Mouse (Mus musculus) G1E (cell line): Measurements from ENCODE around the gene Klhdc1. TPM values are rescaled to one million over a fixed set of nuclear protein-coding genes. Genes with fewer than 3 reads are reported as not detected.

ENCODE experiments used
- ATAC-seq: 2 replicates; pipeline ENCODE4 v1.8.0; 2016; ENCODE audit warnings: mild to moderate bottlenecking; ENCODE audit not compliant: insufficient number of reproducible peaks, poor library complexity, low FRiP score, severe bottlenecking; ENCODE audit errors: extremely low read depth
- DNase-seq: peaks from one replicate; pipeline ENCODE4 v3.0.0; 2012; ENCODE audit warnings: low spot score
- H3K27me3 ChIP-seq: 2 replicates; pipeline ENCODE4 v1.6.1; 2012; ENCODE audit warnings: mild to moderate bottlenecking, low read length, inconsistent platforms; ENCODE audit not compliant: insufficient read depth
- H3K36me3 ChIP-seq: replicated peaks from 2 replicates; pipeline ENCODE3; 2012; ENCODE audit warnings: mild to moderate bottlenecking, inconsistent platforms
- H3K4me1 ChIP-seq: 2 replicates; pipeline ENCODE4 v1.6.1; 2012; ENCODE audit warnings: low read depth, low read length, inconsistent platforms, mixed read lengths; ENCODE audit not compliant: insufficient read depth
- H3K4me3 ChIP-seq: 2 replicates; pipeline ENCODE4 v1.5.1; 2012; ENCODE audit warnings: low read depth, mild to moderate bottlenecking, inconsistent platforms, low read length, moderate library complexity, mixed read lengths
- H3K9me3 ChIP-seq: replicated peaks from 2 replicates; pipeline ENCODE4 v1.6.1; 2012; ENCODE audit warnings: inconsistent platforms
- CTCF ChIP-seq: IDR thresholded peaks from 2 replicates; pipeline ENCODE4 v1.5.1; 2012; ENCODE audit warnings: low read depth, low read length, inconsistent platforms, mixed read lengths
- GATA1 ChIP-seq: IDR thresholded peaks from 2 replicates; pipeline ENCODE4 v1.6.1; 2012; ENCODE audit warnings: borderline replicate concordance, low read length, inconsistent platforms, mixed read lengths
- GATA2 ChIP-seq: IDR thresholded peaks from 2 replicates; pipeline ENCODE4 v1.6.1; 2012; ENCODE audit warnings: low read depth, low read length, inconsistent platforms, borderline replicate concordance
- POLR2AphosphoS5 ChIP-seq: IDR thresholded peaks from 2 replicates; pipeline ENCODE4 v1.6.1; 2012; ENCODE audit warnings: low read depth, low read length, inconsistent platforms; ENCODE audit not compliant: insufficient replicate concordance
- TAL1 ChIP-seq: conservative IDR thresholded peaks from 2 replicates; pipeline ENCODE4 v1.6.1; 2012; ENCODE audit warnings: low read depth, low read length, inconsistent platforms, mixed read lengths
- polyA plus RNA-seq: library from polyadenylated mRNA; stranded (reverse); fragments of >175 nt; gene quantifications from 2 replicates; pipeline ENCODE4 v1.2.3, GENCODE M21; 2012
- total RNA-seq, 2 experiments: library from RNA; stranded (forward) in 1 of 2; stranded (reverse) in 1 of 2; fragments of 200-1000 nt in 1 of 2; fragments of >200 nt in 1 of 2; fragmentation: Nextera tagmentation in 1 of 2; gene quantifications; 2 replicates each; pipeline ENCODE4 v1.2.3; 2014 to 2017

The Klhdc1 gene
- total and polyA plus RNA-seq, 3 experiments: 13.0 to 16.0 (median 14.6) TPM

DNA sequence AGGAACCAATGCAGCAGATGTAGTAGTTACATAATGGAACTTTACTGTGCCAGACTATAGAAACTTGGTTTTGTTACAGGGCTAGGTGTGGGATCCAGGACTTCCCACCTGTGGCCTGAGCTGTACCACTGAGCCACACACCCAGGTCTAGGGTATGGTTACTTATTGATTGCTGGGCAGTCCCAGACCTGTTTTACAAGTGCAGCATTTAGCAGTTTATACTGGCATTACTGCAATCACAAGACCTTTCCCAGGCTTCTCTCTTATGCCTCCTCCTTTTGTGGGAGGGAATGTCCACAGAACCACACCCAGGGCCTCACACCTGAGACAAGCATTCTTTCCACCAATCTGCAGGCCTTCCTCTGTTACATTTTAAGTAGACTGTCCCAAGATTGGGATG, 42.0 kb upstream of the Klhdc1 start:
- Histone ChIP-seq H3K4me1 (peaks cover 41% of the 10 kb centered on the region), H3K9me3 (no peaks in the 10 kb centered on the region), H3K36me3 (peaks cover 57% of the 10 kb centered on the region), H3K4me3 (peak overlapping the region; percentile 100; the same call in 1 of the 2 replicates), H3K27me3 (no peaks in the 10 kb centered on the region)
- DNase-seq (no peak), ATAC-seq (no peak)
- TF ChIP-seq GATA2: no peak
- no peak for TF ChIP-seq CTCF
- TF ChIP-seq POLR2AphosphoS5: no peak
- no peak for TF ChIP-seq TAL1
- no peak for TF ChIP-seq GATA1

DNA sequence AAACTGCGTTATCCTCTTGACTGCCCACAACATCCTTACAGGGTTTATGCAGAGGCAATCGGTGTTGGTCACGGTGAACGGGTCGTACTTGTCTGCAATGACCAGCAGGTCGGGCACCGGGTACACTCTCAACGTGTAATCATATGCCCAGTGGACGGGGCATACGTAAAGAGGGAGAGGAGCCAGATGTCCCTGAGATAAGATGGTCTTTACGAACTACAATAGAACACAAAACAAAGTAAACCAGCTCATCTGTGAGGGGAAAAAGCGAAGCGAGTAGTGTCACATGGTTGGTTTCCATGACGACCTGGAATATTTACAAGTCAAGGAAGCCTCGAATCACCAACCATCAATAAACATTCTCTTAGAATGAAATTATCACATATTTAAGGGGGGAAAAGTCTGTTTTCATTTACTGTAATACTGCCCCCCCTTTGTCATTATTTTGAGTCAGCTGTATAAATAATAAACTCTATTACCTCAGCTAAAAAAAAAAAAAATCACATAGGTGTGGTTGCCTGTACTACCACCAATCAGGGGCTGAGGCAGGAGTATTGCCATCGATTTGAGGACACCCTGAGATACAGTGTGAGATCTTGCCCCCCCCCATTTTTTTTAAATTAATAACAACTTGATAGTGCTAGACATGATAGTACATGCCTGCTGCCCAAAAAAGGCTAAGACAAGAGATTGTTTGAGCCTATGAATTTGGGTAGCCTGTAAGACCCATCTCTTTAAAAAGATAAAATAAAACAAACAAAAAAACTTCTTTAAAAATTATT, 36.7 kb upstream of the Klhdc1 start, which contains the start of gene Gm49384:
Gene Gm49384 (minus strand): TSS at position 216 of the 782 bp plus-strand sequence.
- H3K4me1 ChIP-seq: peaks cover 31% of the 10 kb centered on the region
- ATAC-seq (no peak), DNase-seq (no peak)
- TF ChIP-seq TAL1 (no peak), POLR2AphosphoS5 (no peak), CTCF (no peak), GATA1 (no peak), GATA2 (no peak)
- H3K4me3 ChIP-seq: no peak within 1 kb of the TSS
- H3K36me3 ChIP-seq: peaks cover 81% of the 10 kb centered on the region
- H3K27me3 ChIP-seq: no peaks in the 10 kb centered on the region
- H3K9me3 ChIP-seq: no peaks in the 10 kb centered on the region

DNA sequence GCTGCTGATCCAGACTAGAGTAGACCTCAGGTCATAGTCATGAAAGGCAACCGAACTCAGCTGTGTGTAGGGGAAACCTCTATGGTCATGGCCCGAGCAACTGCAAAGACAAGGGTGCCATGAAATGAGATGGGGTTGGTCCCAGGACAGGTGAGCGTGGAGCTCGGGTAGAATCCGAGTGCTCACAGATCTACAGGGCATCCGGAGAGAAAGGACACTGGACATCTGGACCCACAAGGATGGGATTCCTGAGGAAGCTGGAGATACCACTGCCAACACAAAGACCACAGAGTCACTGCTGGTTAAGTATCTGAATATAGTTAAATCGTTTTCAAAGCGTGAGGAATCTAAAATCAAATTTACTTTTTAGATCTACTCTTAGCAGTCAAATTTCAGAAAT, 33.6 kb upstream of the Klhdc1 start:
- no peaks in the 10 kb centered on the region for H3K27me3 ChIP-seq
- H3K4me3 ChIP-seq: no peak overlapping the region
- peaks cover 20% of the 10 kb centered on the region for H3K4me1 ChIP-seq
- DNase-seq (no peak), ATAC-seq (no peak)
- TF ChIP-seq GATA2: no peak
- TF ChIP-seq POLR2AphosphoS5: no peak
- no peak for TF ChIP-seq TAL1
- no peak for TF ChIP-seq GATA1
- no peak for TF ChIP-seq CTCF
- no peaks in the 10 kb centered on the region for H3K9me3 ChIP-seq
- H3K36me3 ChIP-seq: peaks cover 86% of the 10 kb centered on the region

DNA sequence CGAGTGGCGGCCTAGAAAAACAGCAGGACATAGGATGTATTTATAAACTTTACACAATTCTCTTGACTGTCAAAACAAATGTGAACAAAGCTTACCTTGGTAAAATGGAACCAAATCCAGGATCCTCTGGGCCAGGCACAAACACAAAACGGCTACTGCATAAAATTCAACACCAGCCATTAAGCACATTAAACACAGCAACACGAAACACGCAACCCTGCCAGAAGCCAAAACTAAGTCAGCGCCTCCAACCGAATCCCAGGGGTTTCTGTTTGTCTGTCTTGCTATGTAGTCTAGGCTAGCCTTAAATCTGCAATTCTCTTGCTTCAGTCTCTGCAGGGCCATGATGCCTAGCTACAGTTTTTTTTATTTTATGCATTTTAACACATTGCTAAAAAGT, 33.0 kb upstream of the Klhdc1 start:
- no peak for DNase-seq

DNA sequence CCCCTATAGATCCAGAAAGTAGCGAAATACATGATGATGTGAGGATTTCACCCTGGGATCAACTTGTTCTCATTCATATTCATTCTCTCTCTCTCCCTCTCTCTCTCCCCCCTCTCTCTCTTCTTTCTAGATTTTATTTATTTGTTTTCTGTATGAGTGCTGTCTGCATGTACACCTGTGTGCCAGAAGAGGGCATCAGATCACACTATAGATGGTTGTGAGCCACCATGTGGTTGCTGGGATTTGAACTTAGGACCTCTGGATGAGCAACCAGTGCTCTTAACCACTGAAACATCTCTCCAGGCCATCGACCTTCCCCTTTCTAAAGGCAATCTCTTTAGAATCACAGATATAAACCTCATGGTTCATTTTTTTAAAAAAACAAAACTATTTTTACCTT, 32.5 kb upstream of the Klhdc1 start:
- H3K9me3 ChIP-seq: no peaks in the 10 kb centered on the region

More for the DNA sequence above, 33.0 kb upstream of the Klhdc1 start:
- Histone ChIP-seq H3K4me3 (no peak overlapping the region), H3K9me3 (no peaks in the 10 kb centered on the region), H3K36me3 (peaks cover 85% of the 10 kb centered on the region), H3K4me1 (peaks cover 17% of the 10 kb centered on the region), H3K27me3 (no peaks in the 10 kb centered on the region)
- ATAC-seq: no peak
- TF ChIP-seq GATA1 (no peak), CTCF (no peak), POLR2AphosphoS5 (no peak), GATA2 (no peak), TAL1 (no peak)

DNA sequence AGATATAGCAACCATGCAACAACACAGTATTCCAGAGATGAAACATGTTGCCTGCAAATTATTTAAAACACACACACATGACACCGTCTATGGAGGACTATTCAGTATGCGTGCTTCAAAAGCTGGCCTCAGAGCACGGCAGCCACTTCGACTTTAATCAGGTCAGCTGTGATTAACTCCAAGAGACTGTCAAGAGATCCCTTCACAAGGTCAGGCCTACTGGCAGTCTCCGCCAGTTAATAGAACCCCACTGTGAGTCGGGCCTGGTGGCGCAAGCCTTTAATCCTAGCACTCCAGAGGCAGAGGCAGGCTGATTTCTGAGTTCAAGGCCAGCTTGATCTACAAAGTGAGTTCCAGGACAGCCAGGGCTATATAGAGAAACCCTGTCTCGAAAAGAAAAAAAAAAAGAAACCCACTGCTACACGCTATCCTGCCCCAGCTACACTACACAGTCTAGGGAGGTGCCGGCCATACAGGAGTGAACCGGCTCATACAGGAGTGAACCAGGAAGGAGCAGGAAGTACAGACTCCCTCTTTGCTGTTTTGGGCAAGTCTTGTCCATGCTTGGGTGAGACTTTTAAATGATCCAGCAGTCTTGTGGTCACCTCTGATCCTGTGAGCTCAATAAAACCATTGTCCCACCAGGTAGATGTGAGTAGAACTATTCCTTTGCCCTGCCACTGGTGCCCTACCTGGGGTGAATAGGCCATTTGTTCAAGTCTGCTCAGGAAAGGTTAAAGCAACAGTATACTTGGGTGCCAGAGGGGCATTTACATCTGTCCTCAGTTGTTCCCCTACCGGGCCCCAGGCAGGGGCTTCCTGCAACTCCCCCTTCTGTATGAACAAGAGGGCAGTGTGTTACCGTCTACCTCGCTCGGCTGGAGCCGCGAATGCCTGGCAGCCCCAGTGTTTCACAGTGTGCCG, 30.7 kb upstream of the Klhdc1 start:
- ATAC-seq (no peak), DNase-seq (no peak)
- Histone ChIP-seq H3K27me3 (no peaks in the 10 kb centered on the region), H3K9me3 (no peaks in the 10 kb centered on the region), H3K4me3 (no peak overlapping the region), H3K4me1 (peaks cover 11% of the 10 kb centered on the region), H3K36me3 (peaks cover 93% of the 10 kb centered on the region)
- no peak for TF ChIP-seq GATA1
- TF ChIP-seq CTCF: no peak
- no peak for TF ChIP-seq GATA2
- no peak for TF ChIP-seq TAL1
- no peak for TF ChIP-seq POLR2AphosphoS5

More for the DNA sequence above, 32.5 kb upstream of the Klhdc1 start:
- Histone ChIP-seq H3K27me3 (no peaks in the 10 kb centered on the region), H3K4me3 (no peak overlapping the region), H3K4me1 (peaks cover 14% of the 10 kb centered on the region), H3K36me3 (peaks cover 84% of the 10 kb centered on the region)
- TF ChIP-seq GATA1 (no peak), POLR2AphosphoS5 (no peak), CTCF (no peak), GATA2 (no peak), TAL1 (no peak)
- ATAC-seq (no peak), DNase-seq (no peak)
